Mouse (Mus musculus) monocyte, adult 5-6 weeks (primary cell): ENCODE measurements around the gene Unc13b. TPM values are rescaled to one million over a fixed set of nuclear protein-coding genes. Genes with fewer than 3 reads are reported as not detected.

ENCODE experiments used
- ATAC-seq: fragments of 153-309, 156-312 bp; replicated peaks from 2 replicates; pipeline ENCODE4 v1.8.0; 2017; ENCODE audit warnings: mild to moderate bottlenecking; ENCODE audit not compliant: low TSS enrichment, insufficient number of reproducible peaks, severe bottlenecking, poor library complexity, low FRiP score
- total RNA-seq: library from RNA; stranded (forward); fragments of 200-1000, 200-491, 200-594 nt; gene quantifications from 3 replicates; pipeline ENCODE4 v1.2.3, GENCODE M21; 2017

Unc13b gene
- total RNA-seq, 1 experiment from 2014 or later: 1.7 TPM

DNA sequence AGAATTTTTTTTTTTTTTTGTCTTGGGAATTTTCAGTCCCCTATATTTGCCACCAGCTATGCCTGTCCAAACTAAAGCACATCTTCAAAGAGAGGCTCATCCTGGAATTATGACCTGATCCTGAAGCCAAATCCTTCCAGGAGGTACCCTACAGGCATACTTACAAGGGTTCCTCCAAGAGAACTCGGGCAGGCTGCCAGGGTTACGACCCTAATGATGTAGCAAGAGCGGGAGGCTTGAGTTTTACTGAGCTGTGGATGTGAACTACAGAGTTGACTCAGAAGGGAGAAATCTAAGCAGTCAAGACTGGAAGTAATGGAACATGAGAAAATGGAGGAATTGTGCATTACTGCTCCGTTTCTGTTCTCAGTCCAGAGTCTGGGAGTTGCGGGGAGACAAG, 201.3 kb downstream of the Unc13b start:
- ATAC-seq: no peak

DNA sequence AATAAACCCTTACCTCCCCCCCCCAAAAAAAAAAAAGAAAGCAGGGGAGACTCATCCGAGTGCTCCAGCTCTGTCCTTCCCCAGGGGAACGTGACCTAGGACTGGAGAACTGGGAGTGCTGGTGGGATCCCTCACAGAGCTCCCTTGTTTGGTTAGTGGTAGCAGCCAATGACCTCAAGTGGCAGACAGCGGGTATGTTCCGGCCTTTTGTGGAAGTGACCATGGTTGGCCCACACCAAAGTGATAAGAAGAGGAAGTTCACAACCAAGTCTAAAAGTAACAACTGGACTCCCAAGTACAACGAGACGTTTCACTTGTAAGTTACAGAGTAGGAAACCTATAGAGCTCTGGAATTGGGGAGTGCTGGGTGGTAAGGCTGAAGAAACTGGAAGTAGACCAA, 204.1 kb downstream of the Unc13b start:
- ATAC-seq: peak; percentile 64

DNA sequence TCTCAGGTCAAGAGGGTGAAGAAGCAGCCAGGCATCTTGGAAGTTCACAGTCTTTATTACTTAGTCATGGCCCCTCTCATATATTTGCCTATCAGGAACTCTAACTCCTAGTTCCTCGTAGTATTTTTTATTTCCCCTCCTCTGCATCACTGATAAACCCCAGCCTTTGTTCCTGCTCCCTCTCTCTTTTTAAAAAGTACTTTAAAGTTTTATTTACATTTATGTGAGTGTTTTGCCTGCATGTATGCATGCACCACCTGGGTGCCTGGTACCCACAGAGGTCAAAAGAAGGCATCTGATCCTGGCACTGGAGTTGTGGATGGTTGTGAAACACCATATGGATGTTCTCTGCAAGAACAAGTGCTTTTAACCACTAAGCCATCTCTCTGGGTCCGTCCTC, 207.4 kb downstream of the Unc13b start:
- no peak for ATAC-seq

DNA sequence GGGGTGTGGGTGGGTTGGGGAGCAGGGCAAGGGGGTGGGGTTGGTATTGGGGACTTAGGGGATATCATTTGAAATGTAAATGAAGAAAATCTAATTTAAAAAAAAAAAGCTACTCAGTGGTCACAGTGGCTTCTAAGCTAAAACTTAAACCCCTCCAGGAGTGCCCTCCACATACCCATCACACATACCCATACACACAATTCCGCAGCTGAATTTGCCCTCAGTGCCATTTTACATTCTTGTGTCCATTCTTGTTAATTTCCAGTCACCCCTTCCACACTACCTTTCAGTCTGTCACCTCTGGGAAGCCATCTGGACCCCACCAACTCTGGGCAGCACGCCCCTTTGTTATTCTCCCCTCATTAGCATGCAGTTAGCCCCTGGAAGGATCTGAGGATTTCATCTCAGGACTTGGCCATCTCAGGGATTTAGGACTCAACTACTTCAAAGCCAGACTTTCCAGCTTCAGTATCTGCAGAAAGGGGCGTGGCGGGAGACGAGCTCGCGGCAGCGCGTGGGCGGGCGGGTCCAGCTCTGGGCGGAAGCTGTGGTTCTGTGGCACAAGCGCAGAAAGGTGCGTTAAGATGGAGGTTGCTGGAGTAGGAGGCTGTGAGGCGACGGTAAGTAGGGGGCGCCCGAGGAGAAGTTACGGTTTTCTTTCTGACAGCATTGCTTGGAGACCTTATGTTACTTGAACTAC, 208.0 kb downstream of the Unc13b start, which contains the start of gene Atp8b5:
Gene Atp8b5 (plus strand): TSS at position 537 of the 700 bp plus-strand sequence.
- ATAC-seq: peak; percentile 47; the same call in 1 of the 2 replicates

DNA sequence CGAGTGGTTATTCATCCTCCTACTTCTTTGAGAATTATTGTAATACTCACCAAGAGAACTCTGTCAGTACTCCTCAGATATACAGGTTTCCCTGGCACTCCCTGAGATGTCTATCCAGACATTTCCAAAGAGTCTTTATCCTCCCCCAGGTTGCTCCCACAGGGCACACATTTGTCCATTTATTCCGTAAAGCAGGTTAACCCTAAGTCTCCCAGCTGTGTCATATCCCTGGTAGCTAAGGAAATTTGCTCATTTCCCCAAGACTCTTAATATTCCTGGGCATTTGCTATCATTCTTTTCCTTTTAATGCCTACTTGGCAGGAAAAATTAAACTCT, 208.5 kb downstream of the Unc13b start:
- ATAC-seq: no peak

DNA sequence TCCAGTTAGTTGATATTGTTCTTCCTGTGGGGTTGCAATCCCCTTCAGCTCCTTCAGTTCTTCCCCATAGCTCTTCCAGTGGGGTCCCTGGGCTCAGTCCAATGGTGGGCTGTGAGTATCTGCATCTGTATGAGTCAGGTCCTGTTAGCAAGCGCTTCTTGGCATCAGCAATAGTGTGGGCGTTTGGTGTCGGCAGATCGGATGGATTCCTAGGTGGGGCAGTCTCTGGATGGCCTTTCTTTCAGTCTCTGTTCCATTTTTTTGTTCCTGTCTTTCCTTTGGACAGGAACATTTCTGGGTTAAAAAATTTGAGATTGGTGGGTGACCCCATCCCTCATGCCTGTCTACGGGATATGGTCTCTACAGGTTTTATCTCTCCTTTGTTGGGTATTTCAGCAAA, 226.7 kb downstream of the Unc13b start:
- no peak for ATAC-seq

DNA sequence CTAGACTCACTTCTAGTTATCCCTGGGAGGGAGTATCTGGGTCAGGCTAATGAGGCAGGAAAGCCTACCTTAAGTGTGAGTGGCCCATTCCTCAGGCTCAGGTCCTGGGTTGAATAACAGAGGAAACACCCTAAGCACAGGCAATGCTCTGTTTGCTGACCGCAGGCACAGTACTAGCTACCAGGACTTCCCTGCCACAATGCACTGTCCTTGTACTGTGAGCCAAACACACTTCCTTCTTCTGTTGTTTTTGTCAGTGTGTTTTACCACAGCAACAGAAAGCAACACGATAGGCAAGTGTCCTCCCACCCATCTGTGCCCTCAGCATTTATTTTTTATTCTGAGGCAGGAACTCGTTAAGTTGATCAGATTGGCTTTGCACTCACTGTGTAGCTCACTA, 228.6 kb downstream of the Unc13b start:
- peak; percentile 79 for ATAC-seq

DNA sequence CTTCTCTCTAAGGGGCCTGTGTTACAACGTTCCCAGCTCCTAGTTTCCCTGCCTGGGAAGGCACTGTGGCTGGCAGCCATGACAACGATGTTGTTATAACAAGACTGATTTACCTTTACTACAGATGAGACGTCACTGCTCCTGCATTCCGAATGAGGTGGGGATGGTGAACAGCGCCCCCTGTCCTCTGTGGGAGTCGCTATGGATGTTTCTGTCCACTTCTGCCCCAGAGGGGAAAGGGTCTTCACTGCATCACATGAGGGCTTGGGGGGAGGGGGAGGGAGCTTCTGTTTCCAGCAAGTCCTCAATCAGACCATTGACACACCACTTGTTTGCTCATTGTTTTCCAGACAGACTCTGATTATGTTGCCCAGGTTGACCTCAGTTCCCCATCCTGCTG, 235.2 kb downstream of the Unc13b start:
- ATAC-seq: no peak

DNA sequence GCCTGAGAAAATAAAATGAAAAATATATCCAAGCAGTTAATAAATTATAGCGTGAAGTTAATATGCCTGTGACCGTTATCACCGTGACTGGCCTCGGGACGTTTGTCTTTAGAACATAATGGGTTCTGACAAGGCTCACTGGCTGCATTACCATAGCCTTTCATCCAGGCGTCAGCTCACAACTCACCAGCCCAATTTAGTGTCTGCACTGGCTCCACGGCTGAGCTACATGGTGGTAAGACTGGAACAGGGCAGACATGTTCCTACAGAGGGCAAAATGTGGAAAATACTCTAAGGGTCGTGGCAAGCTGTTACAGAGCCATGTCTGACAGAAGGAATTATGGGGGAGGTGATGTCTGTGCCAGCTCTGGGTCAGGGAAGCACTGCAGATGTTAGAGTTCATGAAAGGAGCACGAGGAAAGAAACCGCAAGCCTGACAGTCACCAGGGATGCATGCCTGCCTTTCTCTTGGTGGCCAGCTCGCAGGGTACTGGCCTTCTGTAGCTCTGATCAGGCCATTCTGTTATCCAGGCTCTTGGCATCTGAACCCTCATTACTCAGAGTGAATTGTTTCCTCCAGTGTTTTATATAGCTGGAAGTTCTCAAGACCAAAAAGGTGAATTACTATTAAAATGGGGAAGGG, 251.1 kb downstream of the Unc13b start:
- no peak for ATAC-seq

Other genes starting within 250 kb of the Unc13b start
- gene Fam205a1, start 205.1 kb upstream of the Unc13b start, total RNA-seq: not detected in 3 replicates
- gene Gm12394, start 202.2 kb upstream of the Unc13b start, total RNA-seq: not detected in 3 replicates
- not detected in 3 replicates for gene Fam205c, start 184.7 kb upstream of the Unc13b start, total RNA-seq
- gene Phf24, start 142.3 kb upstream of the Unc13b start, total RNA-seq: 0.10 TPM in 1 of 3 replicates, not detected in the others
- gene Dnajb5, start 109.1 kb upstream of the Unc13b start, total RNA-seq: 2.5 to 10.0 TPM (median 6.9 TPM) in 3 replicates
- 1.4 TPM in 1 of 3 replicates, not detected in the others for gene 1700022I11Rik, start 89.3 kb upstream of the Unc13b start, total RNA-seq
- gene Vcp, start 58.4 kb upstream of the Unc13b start, total RNA-seq: 146 to 168 TPM (median 150 TPM) in 3 replicates
- gene Fancg, start 48.4 kb upstream of the Unc13b start, total RNA-seq: 5.3 to 25.3 TPM (median 11.4 TPM) in 3 replicates
- 3.6 to 7.5 TPM (median 7.3 TPM) in 3 replicates for gene Pigo, start 33.1 kb upstream of the Unc13b start, total RNA-seq
- 60.2 to 116 TPM (median 66.7 TPM) in 3 replicates for gene Stoml2, start 27.2 kb upstream of the Unc13b start, total RNA-seq
- 35.6 to 52.9 TPM (median 38.9 TPM) in 3 replicates for gene Fam214b, start 12.7 kb upstream of the Unc13b start, total RNA-seq
- 0.19 to 0.95 TPM (median 0.53 TPM) in 3 replicates for gene Atp8b5, start 208.2 kb downstream of the Unc13b start, total RNA-seq